Mouse (Mus musculus) kidney, adult 18-20 months (tissue): Measurements from ENCODE around the gene Vamp4.

Experiments used
- DNase-seq: peaks from one replicate; pipeline ENCODE4 v3.0.0; 2021

The Vamp4 gene

DNA sequence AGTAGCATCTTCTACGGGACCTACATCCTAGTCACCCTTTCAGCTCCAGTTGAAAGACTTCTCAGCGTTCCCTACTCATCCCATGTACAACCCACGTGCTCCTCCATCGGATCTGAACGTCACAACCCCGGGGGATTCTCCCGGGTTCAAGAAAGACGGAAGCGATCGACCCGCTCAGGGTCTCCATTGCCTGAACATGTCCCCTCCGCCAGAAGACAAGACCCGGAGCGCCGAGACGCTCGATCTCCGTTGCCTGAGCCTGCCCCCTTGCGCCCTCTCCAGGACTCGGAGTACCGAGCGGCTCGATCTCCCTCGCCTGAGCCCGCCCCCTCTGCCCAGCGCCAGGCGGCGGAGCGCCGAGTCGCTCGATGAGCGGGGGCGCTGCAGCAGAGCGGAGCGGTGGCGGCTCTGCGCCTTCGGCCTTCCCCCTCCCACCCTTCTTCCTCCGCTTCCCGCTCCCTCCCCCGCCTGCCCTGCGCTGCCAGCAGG is at the start of gene Vamp4:
Gene Vamp4, plus strand, starts transcription at position 256 of the 489 bp plus-strand sequence.
- peak; percentile 92 for DNase-seq

DNA sequence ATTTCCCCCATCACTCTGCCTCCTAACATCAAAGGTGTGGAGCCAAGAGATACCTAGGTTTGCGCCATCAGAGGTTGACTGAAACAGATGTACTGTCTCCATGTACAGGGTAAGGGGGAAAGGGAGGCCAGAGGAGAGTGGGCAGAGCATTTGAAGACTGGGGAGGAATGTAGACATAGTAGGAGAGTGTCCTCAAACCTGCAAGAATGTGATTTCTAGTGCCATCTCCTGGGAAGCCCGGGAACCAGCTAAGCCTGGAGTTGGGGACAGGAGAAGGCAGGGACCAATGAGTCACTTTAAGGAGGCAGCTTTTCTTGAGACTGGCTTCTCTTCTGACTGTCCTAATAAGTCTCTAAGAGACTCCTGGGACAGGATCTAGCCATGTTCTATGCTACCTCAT is 40.7 kb upstream of the Vamp4 start:
- DNase-seq: peak; percentile 17

DNA sequence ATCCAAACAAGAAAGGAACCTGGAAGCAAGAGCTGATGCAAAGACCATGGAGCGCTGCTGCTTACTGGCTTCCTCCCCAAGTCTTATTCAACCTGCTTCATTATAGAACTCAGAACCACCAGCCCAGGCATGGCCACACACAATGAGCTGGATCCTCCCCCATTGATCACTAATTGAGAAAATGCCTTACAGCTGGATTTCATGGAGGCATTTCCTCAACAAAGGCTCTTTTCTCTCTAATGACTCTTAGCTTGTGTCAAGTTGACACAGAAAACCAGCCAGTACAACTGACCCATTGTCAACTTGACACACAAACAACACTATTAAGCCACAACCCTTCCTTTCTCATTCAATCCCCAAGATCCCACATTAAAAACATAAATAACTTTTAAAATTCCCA is 39.6 kb upstream of the Vamp4 start:
- no peak for DNase-seq

DNA sequence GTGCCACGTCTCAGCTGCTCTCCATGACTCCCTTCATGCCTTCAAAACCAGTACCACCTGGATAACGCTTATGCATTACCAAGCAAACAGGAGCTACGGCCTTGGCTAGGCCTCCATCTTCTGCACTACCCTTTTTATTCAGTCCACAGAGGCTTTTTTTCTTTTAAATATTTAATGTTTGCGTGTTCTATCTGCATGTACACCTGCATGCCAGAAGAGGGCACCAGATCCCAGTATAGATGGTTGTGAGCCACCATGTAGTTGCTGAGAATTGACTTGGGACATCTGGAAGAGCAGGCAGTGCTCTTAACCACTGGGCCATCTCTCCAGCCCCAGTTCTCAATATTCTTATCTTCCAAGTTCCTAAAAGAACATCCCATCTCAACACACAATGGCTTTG is 38.7 kb upstream of the Vamp4 start:
- DNase-seq: no peak

DNA sequence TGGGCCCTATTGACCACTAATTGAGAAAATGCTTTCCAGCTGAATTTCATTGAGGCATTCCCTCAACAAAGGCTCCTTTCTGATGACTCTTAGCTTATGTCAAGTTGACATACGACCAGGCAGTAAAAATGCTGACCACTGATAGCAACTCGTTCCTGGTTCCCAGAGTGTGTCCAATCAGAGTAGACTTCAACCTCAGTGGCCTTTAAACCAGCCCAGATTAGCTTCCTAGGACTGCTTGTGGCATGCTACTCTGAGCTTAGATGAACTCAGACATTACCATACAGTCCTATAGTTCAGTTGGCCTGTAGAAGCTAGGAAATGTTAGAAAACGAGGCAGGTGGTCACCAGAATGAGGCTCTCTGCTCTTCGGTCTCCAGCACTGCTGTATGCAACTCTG is 38.0 kb upstream of the Vamp4 start:
- no peak for DNase-seq

DNA sequence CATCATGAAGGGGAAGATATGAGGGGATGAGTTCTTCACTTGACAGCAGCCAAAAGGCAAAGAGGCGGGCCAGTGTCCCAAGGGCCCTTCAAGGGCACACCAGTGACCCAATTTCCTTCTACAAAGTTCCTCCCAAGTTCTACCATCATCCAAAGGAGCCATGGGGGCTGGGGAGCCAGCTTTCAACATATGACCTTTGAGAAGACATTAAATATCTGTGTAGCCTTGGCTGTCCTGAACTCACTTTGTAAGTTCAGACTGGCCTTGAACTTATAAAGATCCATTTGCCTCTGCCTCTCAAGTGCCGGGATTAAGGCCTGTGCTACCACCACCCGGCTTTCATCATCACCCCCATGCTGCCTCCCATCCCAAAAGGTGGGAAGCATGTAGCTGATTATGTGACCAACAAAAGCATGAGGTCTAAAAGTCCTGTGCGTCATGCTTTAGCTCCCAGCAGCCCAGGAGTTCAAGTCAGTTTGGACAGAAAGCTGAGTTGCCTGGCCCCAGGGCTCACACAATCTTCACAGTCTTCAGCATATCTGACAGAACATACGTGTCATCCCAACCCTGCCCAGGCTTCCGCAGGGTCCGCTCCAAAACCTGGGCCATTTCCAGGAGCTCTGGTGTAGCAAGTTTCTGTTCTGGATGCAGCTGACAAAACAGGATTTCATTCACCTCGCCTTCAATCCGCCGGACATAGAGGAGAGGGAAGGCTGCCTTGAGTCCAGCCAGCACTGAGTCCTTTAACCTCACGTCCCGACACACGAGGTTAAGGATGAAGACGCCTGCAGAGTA is 36.4 kb upstream of the Vamp4 start:
- no peak for DNase-seq

DNA sequence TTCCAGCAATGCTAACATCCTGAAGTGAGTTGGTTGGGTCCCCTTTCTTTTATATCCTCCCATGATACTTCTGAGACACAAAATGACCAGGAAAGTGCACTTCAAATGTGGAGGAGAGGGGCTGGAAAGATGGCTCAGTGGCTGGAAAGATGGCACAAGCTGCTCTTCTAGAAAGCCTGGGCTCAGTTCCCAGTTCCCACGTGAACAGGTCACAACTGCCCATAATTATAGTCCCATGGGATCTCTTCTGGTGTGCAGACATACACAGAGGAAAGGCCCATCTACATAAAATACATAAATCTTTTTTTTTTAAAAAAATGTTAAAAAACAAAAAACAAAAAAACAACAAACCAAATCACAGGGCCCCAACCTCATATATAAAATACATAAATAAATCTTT is 27.1 kb upstream of the Vamp4 start:
- no peak for DNase-seq

DNA sequence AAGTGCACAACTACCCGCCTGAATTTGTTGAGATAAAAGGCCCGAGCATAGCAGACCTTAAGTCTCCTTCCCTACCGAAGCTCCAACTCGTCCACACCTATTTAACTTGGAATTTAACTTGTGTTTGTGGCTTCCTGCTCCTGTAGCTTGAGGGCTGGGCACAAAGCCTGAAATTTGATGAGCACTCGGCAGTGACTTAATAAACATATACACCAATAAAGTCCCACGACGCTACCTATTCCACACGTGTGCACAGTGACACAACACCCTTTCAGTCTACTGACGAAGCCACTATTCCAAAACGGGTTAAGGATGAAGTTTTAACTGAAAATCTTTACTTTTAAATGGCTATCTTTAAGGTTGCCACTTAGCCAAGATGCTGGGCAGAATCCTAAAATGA is 22.7 kb upstream of the Vamp4 start:
- no peak for DNase-seq

DNA sequence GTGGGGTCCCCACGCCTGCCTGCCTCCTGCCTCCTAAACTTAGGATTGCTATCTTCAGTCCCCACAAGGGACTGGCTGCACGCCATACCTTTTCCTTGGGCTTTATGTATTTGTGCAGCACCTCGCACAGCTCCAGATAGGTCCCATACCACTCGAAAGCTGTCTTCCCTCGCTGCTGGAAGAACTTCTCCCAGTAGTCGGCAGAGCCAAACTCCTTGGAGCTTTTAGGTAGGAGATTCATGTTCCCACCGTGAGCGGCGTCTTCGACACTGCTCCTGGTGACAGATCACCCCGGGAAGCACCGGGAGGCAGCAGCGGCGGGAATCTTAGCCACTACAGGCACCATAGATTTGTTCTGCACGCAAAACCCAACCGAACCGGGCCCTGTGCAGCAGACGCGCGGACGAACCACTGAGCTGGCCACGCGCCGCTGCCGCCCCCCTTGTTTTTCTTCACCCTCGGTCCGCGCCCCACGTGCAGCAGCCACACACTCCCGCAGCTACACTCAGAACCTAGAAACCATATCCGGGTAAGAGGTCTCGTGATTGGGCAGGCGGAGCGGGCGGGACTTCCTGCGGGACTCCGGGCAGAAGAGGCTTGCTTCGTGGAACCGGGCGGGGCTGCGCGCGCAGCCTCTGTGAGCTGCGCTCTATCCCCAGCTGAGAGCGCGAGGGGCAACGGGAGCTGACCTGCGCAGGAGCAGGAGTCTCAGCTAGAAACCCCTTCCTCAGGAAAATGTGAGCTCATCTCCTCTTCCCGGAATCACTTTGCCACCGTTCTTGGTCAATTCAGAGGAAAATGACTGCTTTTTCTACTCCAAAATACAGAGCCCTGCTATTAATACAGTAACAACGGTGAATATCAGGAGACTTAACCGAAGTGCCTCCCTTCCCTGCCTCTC is 22.0 kb upstream of the Vamp4 start, which contains the start of gene Mettl13:
Gene Mettl13, minus strand, starts transcription at position 536 of the 901 bp plus-strand sequence.
- peak; percentile 87 for DNase-seq

DNA sequence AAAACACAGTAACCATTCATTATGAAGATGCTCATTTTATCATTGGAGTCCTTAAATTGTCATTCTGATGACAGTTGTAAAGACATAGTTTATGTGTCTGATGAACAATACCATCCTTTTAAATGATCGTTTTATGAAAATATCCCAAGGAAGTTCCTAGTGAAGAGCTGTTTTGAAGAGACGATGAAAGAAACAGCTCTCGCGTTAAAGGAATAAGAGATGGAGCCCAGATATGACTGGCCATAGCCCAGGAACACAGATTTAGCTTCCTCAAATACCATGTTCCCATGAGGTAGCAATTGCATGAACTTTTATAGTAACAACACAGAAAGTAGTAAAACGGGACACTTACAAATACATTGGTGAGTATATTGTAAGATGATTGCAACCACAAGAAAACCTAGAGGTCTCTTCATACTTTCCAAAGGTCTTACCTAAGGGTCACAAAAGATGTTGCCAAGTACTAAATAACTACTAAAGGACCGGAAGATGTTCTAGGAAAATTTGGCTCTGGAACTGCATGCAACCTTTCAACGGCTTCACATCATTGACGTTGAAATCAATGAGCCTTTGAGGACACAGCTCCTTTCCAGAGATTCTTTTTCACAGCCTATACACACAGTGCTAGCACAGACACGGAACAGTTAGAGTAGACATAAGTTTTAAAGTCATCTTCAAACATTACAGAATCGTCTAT is 21.2 kb upstream of the Vamp4 start:
- DNase-seq: no peak

DNA sequence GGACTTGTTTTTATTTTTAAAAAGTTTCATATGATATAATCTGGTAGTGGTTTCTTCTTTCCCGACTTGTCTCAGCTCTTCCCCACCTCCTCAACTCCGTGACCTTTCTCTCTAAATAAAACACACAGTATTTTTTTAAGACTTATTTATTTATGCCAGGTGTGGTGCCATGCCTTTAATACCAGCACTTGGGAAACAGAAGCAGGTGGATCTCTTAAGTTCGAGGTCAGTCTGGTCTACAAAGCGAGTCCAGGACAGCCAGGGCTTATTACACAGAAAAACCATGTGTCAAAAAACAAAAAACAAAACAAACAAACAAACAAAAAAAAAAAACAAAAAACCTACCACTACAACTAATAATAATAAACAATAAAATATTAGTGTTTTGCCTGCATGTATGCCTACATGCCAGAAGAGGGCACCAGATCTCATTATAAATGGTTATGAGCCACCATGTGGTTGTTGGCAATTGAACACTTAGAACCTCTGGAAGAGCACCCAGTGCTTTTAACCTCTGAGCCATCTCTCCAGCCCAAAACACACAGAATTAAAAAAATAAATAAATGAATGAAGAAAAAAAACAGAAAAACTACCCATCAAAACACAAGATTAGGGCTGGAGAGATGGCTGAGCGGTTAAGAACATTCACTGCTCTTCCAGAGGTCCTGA is 20.6 kb upstream of the Vamp4 start:
- DNase-seq: no peak

DNA sequence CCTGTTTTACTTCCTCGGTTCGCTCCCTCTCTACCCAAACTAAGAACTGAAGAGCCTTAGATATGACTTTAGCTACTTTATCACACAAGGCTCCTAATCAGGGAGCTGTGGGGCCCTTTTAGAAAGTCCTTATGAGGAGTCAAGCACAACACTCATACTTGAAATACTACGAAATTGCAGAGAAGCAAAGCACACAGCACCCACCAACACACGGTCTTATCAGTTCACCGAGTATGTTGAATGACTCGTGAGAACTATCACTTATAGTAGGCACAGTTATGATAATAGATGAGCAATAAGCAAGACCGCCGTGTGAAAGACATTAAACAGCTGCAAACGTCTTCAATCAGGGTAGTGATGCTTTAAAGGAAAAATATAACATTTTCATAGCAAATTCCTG is 17.4 kb upstream of the Vamp4 start:
- no peak for DNase-seq

DNA sequence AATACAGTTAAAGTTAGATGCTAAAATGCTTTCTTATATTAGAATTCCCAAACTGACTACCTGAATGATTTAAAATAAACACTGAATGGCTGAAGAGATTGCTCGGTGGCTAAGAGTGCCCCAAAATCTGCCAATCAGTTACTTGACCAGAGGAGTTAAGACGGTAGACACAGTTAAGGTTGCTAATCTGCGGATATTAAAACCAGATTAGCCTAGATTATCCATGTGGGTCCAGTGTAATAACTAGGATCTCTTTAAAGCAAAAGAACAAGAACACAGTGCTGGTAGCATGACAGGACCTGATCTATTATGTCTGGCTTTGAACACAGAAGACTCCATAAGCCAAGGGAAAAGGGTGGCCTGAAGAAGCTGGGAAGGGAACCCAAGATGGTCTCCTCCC is 16.1 kb upstream of the Vamp4 start:
- DNase-seq: no peak

DNA sequence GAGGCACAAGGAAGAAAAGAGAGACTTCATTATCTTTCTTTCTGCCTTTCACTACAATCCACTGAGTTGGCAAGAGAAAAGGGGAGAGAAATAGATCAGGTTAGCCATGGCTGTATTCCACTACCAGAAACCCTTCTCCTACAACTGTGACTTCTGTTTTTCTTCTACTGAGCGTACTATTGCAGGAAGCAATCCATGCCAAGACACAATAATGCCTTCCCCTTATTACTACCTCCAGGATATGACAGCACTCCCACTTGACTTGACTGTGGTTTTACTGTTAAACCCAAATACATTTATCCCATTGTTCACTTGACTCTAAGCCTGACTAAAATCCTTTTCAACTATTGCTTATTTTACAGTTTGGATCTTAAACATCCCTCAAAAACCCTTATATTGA is 7.1 kb upstream of the Vamp4 start:
- no peak for DNase-seq

DNA sequence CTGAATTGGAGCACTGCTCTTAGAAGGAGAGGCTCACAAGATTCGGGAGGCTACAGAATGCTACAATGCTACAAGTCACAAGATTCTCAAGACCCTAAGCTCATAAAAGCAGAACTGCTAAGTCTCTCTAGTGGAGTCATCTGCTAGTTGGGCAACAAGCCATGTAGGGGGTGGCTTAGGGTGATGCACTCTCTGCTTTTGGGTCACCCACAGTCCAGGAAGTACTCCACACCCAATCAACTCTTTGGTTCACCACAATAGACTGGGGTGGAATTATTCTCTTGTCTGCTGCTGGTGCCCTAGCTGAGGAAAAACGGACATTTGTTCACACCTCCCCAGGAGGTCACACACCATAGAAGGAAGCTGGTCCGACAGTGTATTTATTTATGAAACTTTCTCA is 5.3 kb upstream of the Vamp4 start:
- DNase-seq: no peak

DNA sequence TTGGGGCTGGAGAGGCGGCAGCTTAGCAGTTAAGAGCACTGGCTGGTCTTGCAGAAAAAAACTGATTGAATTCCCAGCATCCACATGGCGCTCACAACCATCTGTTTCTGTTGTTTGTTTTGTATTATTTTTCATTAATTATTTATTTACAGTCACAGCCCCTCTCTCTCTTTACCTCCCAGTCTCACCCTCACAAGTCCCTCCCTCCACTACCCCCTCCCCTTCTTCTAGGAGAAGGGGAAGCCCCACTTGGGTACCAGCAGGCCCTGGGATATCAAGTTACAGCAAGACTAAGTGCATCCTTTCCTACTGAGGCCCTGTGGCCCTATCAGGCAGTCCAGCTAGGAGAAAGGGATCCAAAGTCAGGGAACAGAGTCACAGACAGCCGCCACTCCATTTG is 3.0 kb upstream of the Vamp4 start:
- DNase-seq: no peak

DNA sequence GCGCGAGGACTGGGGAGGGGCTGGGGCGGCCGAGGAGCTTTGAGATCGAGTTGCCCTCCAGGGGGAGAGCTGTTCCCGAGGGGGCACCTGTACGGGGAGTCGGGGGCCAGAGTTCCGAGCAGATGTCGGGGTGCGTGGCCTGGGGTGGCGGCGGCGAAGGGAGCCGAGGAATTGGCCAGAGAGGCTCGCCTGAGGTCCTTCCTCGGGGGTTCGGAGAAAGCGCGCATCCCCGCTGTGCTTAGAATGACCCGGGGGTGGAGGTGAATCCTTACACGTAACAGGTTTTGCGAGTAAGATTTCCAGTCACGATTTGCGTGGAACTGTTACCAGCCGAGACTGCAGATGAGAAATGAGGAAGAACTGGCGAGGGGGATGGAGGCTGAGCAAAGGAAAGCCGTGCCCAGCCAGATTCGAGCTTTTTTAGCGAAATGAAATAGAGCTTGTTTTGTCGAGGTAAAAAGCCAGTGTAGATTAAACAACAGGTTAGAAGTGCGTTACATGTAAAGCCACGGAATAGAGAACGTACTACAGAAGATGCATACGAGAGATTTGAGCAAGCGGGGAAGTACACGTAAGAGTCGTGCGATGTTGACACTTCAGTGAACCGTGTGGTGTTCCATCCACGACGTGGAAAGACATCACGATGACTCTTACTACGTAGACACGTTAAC is 751 bp downstream of the Vamp4 start:
- no peak for DNase-seq

DNA sequence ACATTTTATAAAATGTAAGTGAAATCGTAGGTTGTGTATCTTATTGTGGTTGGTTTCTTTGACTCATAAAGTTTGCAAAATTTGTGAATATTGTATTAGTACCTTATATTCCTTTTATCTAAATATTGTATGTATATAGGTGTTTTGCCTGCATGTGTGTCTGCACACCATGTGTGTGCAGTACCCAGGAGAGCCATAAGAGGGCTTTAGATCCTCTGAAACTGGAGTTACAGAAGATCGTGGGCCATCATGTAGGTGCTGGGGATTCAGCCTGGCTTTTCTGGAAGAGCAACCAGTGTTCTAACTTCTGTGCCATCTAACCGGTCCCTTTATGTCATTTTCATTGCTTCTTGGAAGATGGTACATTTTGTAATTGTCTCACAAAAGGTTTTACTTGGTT is 4.8 kb downstream of the Vamp4 start:
- no peak for DNase-seq

DNA sequence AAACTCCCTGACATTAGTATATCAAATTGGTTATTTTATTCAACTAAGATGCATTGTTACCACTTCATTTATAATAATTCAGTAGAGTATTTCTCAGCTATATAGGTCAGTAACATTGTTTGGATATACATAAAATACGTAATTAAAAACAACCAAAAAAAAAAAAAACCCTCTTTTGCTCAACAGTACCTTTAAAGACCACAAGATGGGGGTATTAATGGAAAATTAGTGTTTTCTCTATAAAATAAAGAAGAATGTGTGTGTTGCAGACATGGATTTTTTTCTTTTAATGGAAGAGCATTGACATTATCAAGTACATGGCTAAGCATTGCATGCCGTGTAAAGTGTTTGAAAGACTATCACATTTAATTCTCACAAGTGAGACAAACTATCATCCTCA is 12.6 kb downstream of the Vamp4 start:
- DNase-seq: no peak

DNA sequence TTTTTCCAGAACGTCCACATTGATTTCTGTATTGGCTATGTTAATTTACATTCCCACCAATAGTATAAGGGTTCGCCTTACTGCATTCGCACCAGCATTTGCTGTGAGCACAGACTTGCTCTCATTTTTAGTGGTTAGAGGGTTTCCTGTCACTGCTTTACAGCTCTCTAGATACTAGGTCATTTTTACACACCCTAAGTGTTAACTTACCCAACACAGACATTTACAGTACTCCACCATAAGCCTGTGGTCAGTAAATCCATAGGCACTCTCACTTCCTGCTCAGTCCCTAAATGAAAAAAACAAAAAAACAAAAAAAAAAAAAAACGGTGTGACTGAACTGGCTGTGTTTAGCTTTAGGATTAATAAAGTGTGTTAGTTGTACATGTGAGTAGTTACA is 16.0 kb downstream of the Vamp4 start:
- DNase-seq: no peak

DNA sequence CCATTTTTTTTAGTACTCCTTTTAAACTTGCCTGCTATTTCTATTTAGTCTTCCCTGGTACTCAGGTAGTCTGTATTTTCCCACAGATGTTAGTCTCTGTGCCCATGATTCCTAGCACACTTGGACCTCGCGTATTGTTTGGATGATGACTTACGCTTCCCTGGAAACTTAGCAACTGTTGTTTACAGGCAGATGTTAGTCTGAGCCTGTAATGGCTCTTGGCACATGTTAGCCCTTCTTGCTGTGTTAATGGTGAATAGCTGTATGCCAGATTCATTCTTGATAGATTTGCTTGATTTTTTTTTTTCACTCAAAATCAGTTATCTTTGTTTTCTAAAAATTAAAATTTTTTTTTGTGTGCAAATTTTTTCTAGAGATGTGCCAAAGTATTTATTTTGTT is 18.3 kb downstream of the Vamp4 start:
- DNase-seq: no peak

DNA sequence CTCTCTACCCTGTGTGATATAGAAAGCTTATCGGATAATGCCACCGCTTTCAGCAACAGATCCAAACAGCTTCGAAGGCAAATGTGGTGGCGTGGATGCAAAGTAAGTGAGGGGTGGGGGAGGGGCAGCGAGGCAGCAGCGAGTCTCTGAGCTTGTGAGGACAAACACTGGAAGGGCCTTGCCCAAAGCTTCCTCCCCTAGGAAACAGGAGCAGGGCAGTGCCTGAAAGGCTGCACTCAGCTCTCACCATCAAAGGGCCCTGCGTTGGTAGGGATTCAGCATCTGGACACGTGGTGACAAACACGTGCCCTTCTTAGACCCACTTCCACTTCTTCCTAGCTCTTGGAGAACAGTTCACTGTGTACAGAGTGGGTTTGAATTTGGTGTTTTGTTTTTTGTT is 19.1 kb downstream of the Vamp4 start:
- no peak for DNase-seq
